Mouse (Mus musculus) hindbrain, embryonic 15.5 days (tissue): ENCODE measurements around the gene Kng1. TPM values are rescaled to one million over a fixed set of nuclear protein-coding genes. Genes with fewer than 3 reads are reported as not detected.
"Not testable (repeated sequence)": the region's sequence is repeated elsewhere in the genome, so short reads cannot be mapped to it uniquely, and the experiment has no call there.

Experiments used
- ATAC-seq: fragments of 200-750 bp; cut with Nextera tagmentation; 2 replicates; pipeline ENCODE4 v1.8.0; 2017; ENCODE audit warnings: low read depth, moderate number of reproducible peaks, moderate TSS enrichment; ENCODE audit not compliant: low FRiP score
- H3K27ac ChIP-seq: fragments of 300-500 bp; sonication (generic); replicated peaks from 2 replicates; pipeline ENCODE4 v1.5.1; 2015; ENCODE audit warnings: mild to moderate bottlenecking, inconsistent platforms
- H3K27me3 ChIP-seq: fragments of 300-500 bp; sonication (generic); 2 replicates; pipeline ENCODE4 v1.6.1; 2015; ENCODE audit warnings: control low read depth, inconsistent platforms
- H3K36me3 ChIP-seq: fragments of 300-500 bp; sonication (generic); 2 replicates; pipeline ENCODE4 v1.6.1; 2015; ENCODE audit warnings: control low read depth, inconsistent platforms
- H3K4me1 ChIP-seq: fragments of 300-500 bp; sonication (generic); replicated peaks from 2 replicates; pipeline ENCODE4 v1.6.1; 2015; ENCODE audit warnings: control low read depth, inconsistent platforms
- H3K4me2 ChIP-seq: fragments of 300-500 bp; sonication (generic); 2 replicates; pipeline ENCODE4 v1.6.1; 2015; ENCODE audit warnings: moderate library complexity, mild to moderate bottlenecking, inconsistent platforms
- H3K4me3 ChIP-seq: fragments of 300-500 bp; sonication (generic); 2 replicates; pipeline ENCODE4 v1.5.1; 2015; ENCODE audit warnings: mild to moderate bottlenecking, inconsistent platforms
- H3K9ac ChIP-seq: fragments of 300-500 bp; sonication (generic); 2 replicates; pipeline ENCODE4 v1.6.1; 2015; ENCODE audit warnings: inconsistent platforms
- H3K9me3 ChIP-seq: fragments of 300-500 bp; sonication (generic); 2 replicates; pipeline ENCODE4 v1.6.1; 2016; ENCODE audit warnings: control low read depth, inconsistent platforms
- WGBS: fragments of 180-500 bp; shearing (Covaris S2); methylation state at CpG from one replicate; pipeline ENCODE4 v1.1.7; 2015; 5-methylcytosine and 5-hydroxymethylcytosine counted together
- polyA plus RNA-seq: library from polyadenylated mRNA; unstranded; fragments of >200 nt; fragmentation: Nextera tagmentation; extraction: Ambion mirVana; gene quantifications from 2 replicates; pipeline ENCODE4 v1.2.1, GENCODE M21; 2015

The Kng1 gene
- polyA plus RNA-seq: 0.39 TPM in 1 of 2 replicates, not detected in the other

- H3K36me3 ChIP-seq, H3K4me3 ChIP-seq, H3K27me3 ChIP-seq, H3K4me2 ChIP-seq, H3K9ac ChIP-seq, H3K27ac ChIP-seq, ATAC-seq, H3K4me1 ChIP-seq, H3K9me3 ChIP-seq: not testable (repeated sequence)
- 87% methylated on average over 1 of the region's 1 CpGs for WGBS
Measured at GRCm38 (mm10) chr16:23057668-23058447, at the start of gene Kng1. TSS of gene Kng1 (plus strand) at chr16:23057865.

- H3K4me1 ChIP-seq, H3K4me3 ChIP-seq, H3K9me3 ChIP-seq, H3K36me3 ChIP-seq, H3K27ac ChIP-seq, H3K27me3 ChIP-seq, ATAC-seq, H3K4me2 ChIP-seq, H3K9ac ChIP-seq: not testable (repeated sequence)
- 82% methylated on average over 2 of the region's 2 CpGs for WGBS
Measured at GRCm38 (mm10) chr16:23013786-23014185, 43.9 kb upstream of the Kng1 start.

GRCm38 (mm10) chr16:23014645-23015044, 43.0 kb upstream of the Kng1 start:
- not testable (repeated sequence) for H3K27me3 ChIP-seq, H3K36me3 ChIP-seq, H3K9me3 ChIP-seq, H3K27ac ChIP-seq, H3K4me3 ChIP-seq, H3K9ac ChIP-seq, ATAC-seq, H3K4me1 ChIP-seq
- 34% methylated on average over 8 of the region's 8 CpGs for WGBS
- peak overlapping the region; percentile 27; the same call in 1 of the 2 replicates for H3K4me2 ChIP-seq

GRCm38 (mm10) chr16:23020571-23020970, 37.1 kb upstream of the Kng1 start:
- H3K4me1 ChIP-seq, H3K27me3 ChIP-seq, H3K9me3 ChIP-seq, H3K27ac ChIP-seq, H3K4me3 ChIP-seq, ATAC-seq, H3K9ac ChIP-seq, H3K4me2 ChIP-seq, H3K36me3 ChIP-seq: not testable (repeated sequence)
- WGBS: 10% methylated on average over 1 of the region's 1 CpGs

GRCm38 (mm10) chr16:23025111-23025510, 32.6 kb upstream of the Kng1 start:
- Histone ChIP-seq H3K27me3 (no peaks in the 10 kb centered on the region), H3K4me2 (no peak overlapping the region), H3K9ac (no peak overlapping the region), H3K4me1 (no peaks in the 10 kb centered on the region), H3K36me3 (no peaks in the 10 kb centered on the region), H3K27ac (no peak overlapping the region), H3K4me3 (no peak overlapping the region), H3K9me3 (no peaks in the 10 kb centered on the region)
- WGBS: 25% methylated on average over 6 of the region's 6 CpGs
- ATAC-seq: no peak

GRCm38 (mm10) chr16:23026582-23026981, 31.1 kb upstream of the Kng1 start:
- Histone ChIP-seq H3K27me3 (no peaks in the 10 kb centered on the region), H3K9ac (no peak overlapping the region)

GRCm38 (mm10) chr16:23027341-23027740, 30.3 kb upstream of the Kng1 start:
- not testable (repeated sequence) for H3K36me3 ChIP-seq, H3K4me3 ChIP-seq, H3K4me2 ChIP-seq, H3K9me3 ChIP-seq, H3K9ac ChIP-seq, ATAC-seq, H3K27me3 ChIP-seq, H3K27ac ChIP-seq, H3K4me1 ChIP-seq
- 67% methylated on average over 3 of the region's 3 CpGs for WGBS

More at GRCm38 (mm10) chr16:23026582-23026981, 31.1 kb upstream of the Kng1 start:
- ATAC-seq: no peak
- H3K36me3 ChIP-seq: no peaks in the 10 kb centered on the region
- no peak overlapping the region for H3K4me2 ChIP-seq
- no peak overlapping the region for H3K27ac ChIP-seq
- no peaks in the 10 kb centered on the region for H3K9me3 ChIP-seq
- H3K4me3 ChIP-seq: no peak overlapping the region
- no peaks in the 10 kb centered on the region for H3K4me1 ChIP-seq

- 90% methylated on average over 3 of the region's 3 CpGs for WGBS
- not testable (repeated sequence) for H3K27ac ChIP-seq, H3K9me3 ChIP-seq, H3K36me3 ChIP-seq, H3K27me3 ChIP-seq, ATAC-seq, H3K4me3 ChIP-seq, H3K9ac ChIP-seq, H3K4me2 ChIP-seq, H3K4me1 ChIP-seq
Measured at GRCm38 (mm10) chr16:23028966-23029600, 28.6 kb upstream of the Kng1 start, which contains the start of gene Kng2. TSS of gene Kng2 (minus strand) at chr16:23029482.

- Histone ChIP-seq H3K27ac (no peak overlapping the region), H3K4me2 (no peak overlapping the region), H3K9ac (no peak overlapping the region), H3K36me3 (no peaks in the 10 kb centered on the region), H3K4me3 (no peak overlapping the region), H3K4me1 (no peaks in the 10 kb centered on the region), H3K27me3 (no peaks in the 10 kb centered on the region), H3K9me3 (no peaks in the 10 kb centered on the region)
- 91% methylated on average over 5 of the region's 5 CpGs for WGBS
- ATAC-seq: no peak
Measured at GRCm38 (mm10) chr16:23030673-23031435, 26.8 kb upstream of the Kng1 start.

GRCm38 (mm10) chr16:23033673-23034072, 24.0 kb upstream of the Kng1 start:
- no peaks in the 10 kb centered on the region for H3K36me3 ChIP-seq
- H3K27me3 ChIP-seq: no peaks in the 10 kb centered on the region
- H3K9me3 ChIP-seq: no peaks in the 10 kb centered on the region
- no peak overlapping the region for H3K27ac ChIP-seq
- H3K4me2 ChIP-seq: no peak overlapping the region
- H3K4me3 ChIP-seq: no peak overlapping the region
- WGBS: 97% methylated on average over 4 of the region's 4 CpGs
- ATAC-seq: no peak
- no peak overlapping the region for H3K9ac ChIP-seq
- H3K4me1 ChIP-seq: no peaks in the 10 kb centered on the region

- H3K4me2 ChIP-seq: no peak overlapping the region
- H3K4me1 ChIP-seq: no peaks in the 10 kb centered on the region
- H3K36me3 ChIP-seq: no peaks in the 10 kb centered on the region
- H3K9me3 ChIP-seq: no peaks in the 10 kb centered on the region
- ATAC-seq: no peak
- H3K9ac ChIP-seq: no peak overlapping the region
- 91% methylated on average over 7 of the region's 7 CpGs for WGBS
- no peak overlapping the region for H3K27ac ChIP-seq
- no peak overlapping the region for H3K4me3 ChIP-seq
- H3K27me3 ChIP-seq: no peaks in the 10 kb centered on the region
Measured at GRCm38 (mm10) chr16:23037744-23038143, 19.9 kb upstream of the Kng1 start.

GRCm38 (mm10) chr16:23039281-23039680, 18.4 kb upstream of the Kng1 start:
- Histone ChIP-seq H3K9me3 (no peaks in the 10 kb centered on the region), H3K27ac (no peak overlapping the region), H3K27me3 (no peaks in the 10 kb centered on the region), H3K4me2 (no peak overlapping the region), H3K9ac (no peak overlapping the region), H3K36me3 (no peaks in the 10 kb centered on the region), H3K4me1 (no peaks in the 10 kb centered on the region), H3K4me3 (no peak overlapping the region)
- ATAC-seq: no peak
- 81% methylated on average over 4 of the region's 4 CpGs for WGBS
